Mouse (Mus musculus): ENCODE results near the gene Upk2. TPM values are rescaled to one million over a fixed set of nuclear protein-coding genes. Genes with fewer than 3 reads are reported as not detected.
"Not testable (repeated sequence)": the region's sequence is repeated elsewhere in the genome, so short reads cannot be mapped to it uniquely, and the experiment has no call there.

The Upk2 gene
- polyA plus RNA-seq, 1 experiment from 2014 or later, result not detected

- Histone ChIP-seq H3K4me1 (peaks cover 4% of the 10 kb centered on the region; the same call in 1 of the 2 replicates), H3K4me3 (no peak overlapping the region), H3K27me3 (replicated peaks) (peaks cover 68% of the 10 kb centered on the region), H3K36me3 (no peaks in the 10 kb centered on the region), H3K9ac (no peak overlapping the region), H3K4me2 (no peak overlapping the region), H3K9me3 (no peaks in the 10 kb centered on the region), H3K27ac (replicated peaks) (no peak overlapping the region)
- 11% methylated on average over 11 of the region's 11 CpGs for WGBS
- ATAC-seq (ENCODE audit: extremely low read depth, insufficient number of reproducible peaks, low FRiP score, low TSS enrichment), result no peak
These were observed 2.4 kb upstream of the Upk2 start for GRCm38 (mm10) chr9:44457035-44457742.

GRCm38 (mm10) chr9:44454132-44454890 lies 465 bp downstream of the Upk2 start:
- WGBS, result 6% methylated on average over 14 of the region's 14 CpGs
- Histone ChIP-seq H3K4me2 (peak overlapping the region; percentile 33), H3K4me1 (peaks cover 4% of the 10 kb centered on the region; the same call in 1 of the 2 replicates), H3K36me3 (no peaks in the 10 kb centered on the region), H3K4me3 (no peak overlapping the region), H3K27ac (replicated peaks) (no peak overlapping the region), H3K9ac (no peak overlapping the region), H3K27me3 (replicated peaks) (peaks cover 60% of the 10 kb centered on the region), H3K9me3 (no peaks in the 10 kb centered on the region)
- ATAC-seq (ENCODE audit: extremely low read depth, insufficient number of reproducible peaks, low FRiP score, low TSS enrichment), result no peak

GRCm38 (mm10) chr9:44450387-44450786 lies 4.4 kb downstream of the Upk2 start:
- Histone ChIP-seq H3K9me3 (no peaks in the 10 kb centered on the region), H3K9ac (no peak overlapping the region), H3K4me3 (no peak overlapping the region), H3K4me2 (no peak overlapping the region), H3K36me3 (no peaks in the 10 kb centered on the region), H3K27ac (replicated peaks) (no peak overlapping the region), H3K4me1 (peaks cover 4% of the 10 kb centered on the region; the same call in 1 of the 2 replicates), H3K27me3 (replicated peaks) (peaks cover 31% of the 10 kb centered on the region)
- ATAC-seq (ENCODE audit: extremely low read depth, insufficient number of reproducible peaks, low FRiP score, low TSS enrichment), result no peak

- not testable (repeated sequence) for H3K4me1 ChIP-seq; H3K4me3 ChIP-seq; H3K36me3 ChIP-seq; H3K9ac ChIP-seq; H3K4me2 ChIP-seq; H3K27ac ChIP-seq (replicated peaks); ATAC-seq (ENCODE audit: extremely low read depth, insufficient number of reproducible peaks, low FRiP score, low TSS enrichment); H3K9me3 ChIP-seq; H3K27me3 ChIP-seq (replicated peaks)
- 63% methylated on average over 7 of the region's 7 CpGs for WGBS
These were observed 10.3 kb downstream of the Upk2 start for GRCm38 (mm10) chr9:44444402-44445025.

GRCm38 (mm10) chr9:44440961-44441360 lies 13.8 kb downstream of the Upk2 start, which contains the start of gene Foxr1:
Gene Foxr1 (minus strand): TSS chr9:44441136.
- 53% methylated on average over 19 of the region's 19 CpGs for WGBS
- Histone ChIP-seq H3K27me3 (replicated peaks) (no peaks in the 10 kb centered on the region; the same call in 1 of the 2 replicates), H3K4me3 (no peak within 1 kb of the TSS), H3K4me2 (no peak within 1 kb of the TSS), H3K27ac (replicated peaks) (no peak within 1 kb of the TSS), H3K9ac (no peak within 1 kb of the TSS), H3K9me3 (no peaks in the 10 kb centered on the region), H3K4me1 (no peaks in the 10 kb centered on the region), H3K36me3 (no peaks in the 10 kb centered on the region)
- ATAC-seq (ENCODE audit: extremely low read depth, insufficient number of reproducible peaks, low FRiP score, low TSS enrichment), result no peak

GRCm38 (mm10) chr9:44435747-44436146 lies 19.0 kb downstream of the Upk2 start:
- H3K27me3 ChIP-seq (replicated peaks), result no peaks in the 10 kb centered on the region; the same call in 1 of the 2 replicates
- H3K9me3 ChIP-seq, result no peaks in the 10 kb centered on the region
- no peak overlapping the region for H3K4me3 ChIP-seq
- H3K4me2 ChIP-seq, result no peak overlapping the region
- H3K36me3 ChIP-seq, result no peaks in the 10 kb centered on the region
- no peak overlapping the region for H3K9ac ChIP-seq
- no peaks in the 10 kb centered on the region for H3K4me1 ChIP-seq
- ATAC-seq (ENCODE audit: extremely low read depth, insufficient number of reproducible peaks, low FRiP score, low TSS enrichment), result no peak
- WGBS, result 75% methylated on average over 6 of the region's 6 CpGs
- no peak overlapping the region for H3K27ac ChIP-seq (replicated peaks)

GRCm38 (mm10) chr9:44432577-44433185 lies 22.1 kb downstream of the Upk2 start:
- Histone ChIP-seq H3K4me3 (no peak overlapping the region), H3K27me3 (replicated peaks) (no peaks in the 10 kb centered on the region; the same call in 1 of the 2 replicates), H3K4me2 (no peak overlapping the region), H3K9me3 (no peaks in the 10 kb centered on the region), H3K36me3 (no peaks in the 10 kb centered on the region), H3K9ac (no peak overlapping the region), H3K27ac (replicated peaks) (no peak overlapping the region), H3K4me1 (no peaks in the 10 kb centered on the region)
- WGBS, result 39% methylated on average over 4 of the region's 5 CpGs
- no peak for ATAC-seq (ENCODE audit: extremely low read depth, insufficient number of reproducible peaks, low FRiP score, low TSS enrichment)

- no peak overlapping the region for H3K4me2 ChIP-seq
- H3K4me3 ChIP-seq, result no peak overlapping the region
- no peak overlapping the region for H3K9ac ChIP-seq
- peaks cover under 1% of the 10 kb centered on the region; the same call in 1 of the 2 replicates for H3K4me1 ChIP-seq
- no peaks in the 10 kb centered on the region for H3K27me3 ChIP-seq (replicated peaks)
- ATAC-seq (ENCODE audit: extremely low read depth, insufficient number of reproducible peaks, low FRiP score, low TSS enrichment), result no peak
- no peaks in the 10 kb centered on the region for H3K36me3 ChIP-seq
- 78% methylated on average over 4 of the region's 4 CpGs for WGBS
- H3K9me3 ChIP-seq, result no peaks in the 10 kb centered on the region
- no peak overlapping the region for H3K27ac ChIP-seq (replicated peaks)
These were observed 31.2 kb downstream of the Upk2 start for GRCm38 (mm10) chr9:44423576-44423975.

- Histone ChIP-seq H3K27me3 (replicated peaks) (no peaks in the 10 kb centered on the region), H3K27ac (replicated peaks) (no peak overlapping the region), H3K4me1 (peaks cover 14% of the 10 kb centered on the region), H3K36me3 (peaks cover 12% of the 10 kb centered on the region), H3K4me3 (no peak overlapping the region), H3K4me2 (no peak overlapping the region), H3K9ac (no peak overlapping the region), H3K9me3 (no peaks in the 10 kb centered on the region)
- no peak for ATAC-seq (ENCODE audit: extremely low read depth, insufficient number of reproducible peaks, low FRiP score, low TSS enrichment)
- 58% methylated on average over 5 of the region's 5 CpGs for WGBS
These were observed 34.4 kb downstream of the Upk2 start for GRCm38 (mm10) chr9:44420280-44420898.

- Histone ChIP-seq H3K4me1 (peaks cover 14% of the 10 kb centered on the region), H3K36me3 (peaks cover 16% of the 10 kb centered on the region)
- H3K27ac ChIP-seq (replicated peaks); ATAC-seq (ENCODE audit: extremely low read depth, insufficient number of reproducible peaks, low FRiP score, low TSS enrichment); H3K4me3 ChIP-seq; H3K9ac ChIP-seq; H3K4me2 ChIP-seq; H3K9me3 ChIP-seq; H3K27me3 ChIP-seq (replicated peaks): not testable (repeated sequence)
- WGBS, result 88% methylated on average over 9 of the region's 9 CpGs
These were observed 35.0 kb downstream of the Upk2 start for GRCm38 (mm10) chr9:44419730-44420129.
